Mouse (Mus musculus) stomach, embryonic 16.5 days (tissue): ENCODE results near the gene Dnm3. TPM values are rescaled to one million over a fixed set of nuclear protein-coding genes. Genes with fewer than 3 reads are reported as not detected.

ENCODE experiments used
- ATAC-seq: fragments of 200-750 bp; cut with Nextera tagmentation; 2 replicates; pipeline ENCODE4 v1.8.0; 2017; ENCODE audit warnings: moderate number of reproducible peaks, moderate TSS enrichment; ENCODE audit not compliant: insufficient read depth, low FRiP score
- H3K27ac ChIP-seq: fragments of 300-500 bp; sonication (generic); 2 replicates; pipeline ENCODE4 v1.5.1; 2014; ENCODE audit warnings: low read length
- H3K27me3 ChIP-seq: fragments of 300-500 bp; sonication (generic); 2 replicates; pipeline ENCODE4 v1.6.1; 2014; ENCODE audit warnings: low read length, control low read depth, mixed read lengths; ENCODE audit not compliant: control insufficient read depth, insufficient read depth
- H3K36me3 ChIP-seq: fragments of 300-500 bp; sonication (generic); 2 replicates; pipeline ENCODE4 v1.6.1; 2014; ENCODE audit warnings: low read length; ENCODE audit not compliant: control insufficient read depth, insufficient read depth
- H3K4me1 ChIP-seq: fragments of 300-500 bp; sonication (generic); 2 replicates; pipeline ENCODE4 v1.6.1; 2014; ENCODE audit warnings: low read length, control low read depth, mixed read lengths; ENCODE audit not compliant: control insufficient read depth, insufficient read depth
- H3K4me2 ChIP-seq: fragments of 300-500 bp; sonication (generic); 2 replicates; pipeline ENCODE4 v1.6.1; 2014; ENCODE audit warnings: low read depth, low read length, mixed read lengths
- H3K4me3 ChIP-seq: fragments of 300-500 bp; sonication (generic); replicated peaks from 2 replicates; pipeline ENCODE4 v1.5.1; 2014; ENCODE audit warnings: mild to moderate bottlenecking, low read length
- H3K9ac ChIP-seq: fragments of 300-500 bp; sonication (generic); 2 replicates; pipeline ENCODE4 v1.6.1; 2014; ENCODE audit warnings: low read length
- H3K9me3 ChIP-seq: fragments of 300-500 bp; sonication (generic); replicated peaks from 2 replicates; pipeline ENCODE4 v1.6.1; 2016; ENCODE audit warnings: low read length, control low read depth; ENCODE audit not compliant: control insufficient read depth
- WGBS: fragments of 180-500 bp; shearing (Covaris S2); extraction: QIAGEN DNeasy Blood & Tissue Kit; methylation state at CpG from one replicate; pipeline ENCODE4 v1.1.7; 2014; 5-methylcytosine and 5-hydroxymethylcytosine counted together
- polyA plus RNA-seq: library from polyadenylated mRNA; unstranded; fragments of >200 nt; fragmentation: Nextera tagmentation; extraction: Ambion mirVana; gene quantifications from 2 replicates; pipeline ENCODE4 v1.2.1, GENCODE M21; 2015

Gene Dnm3
- polyA plus RNA-seq, 1 experiment from 2014 or later, result 6.4 TPM

DNA sequence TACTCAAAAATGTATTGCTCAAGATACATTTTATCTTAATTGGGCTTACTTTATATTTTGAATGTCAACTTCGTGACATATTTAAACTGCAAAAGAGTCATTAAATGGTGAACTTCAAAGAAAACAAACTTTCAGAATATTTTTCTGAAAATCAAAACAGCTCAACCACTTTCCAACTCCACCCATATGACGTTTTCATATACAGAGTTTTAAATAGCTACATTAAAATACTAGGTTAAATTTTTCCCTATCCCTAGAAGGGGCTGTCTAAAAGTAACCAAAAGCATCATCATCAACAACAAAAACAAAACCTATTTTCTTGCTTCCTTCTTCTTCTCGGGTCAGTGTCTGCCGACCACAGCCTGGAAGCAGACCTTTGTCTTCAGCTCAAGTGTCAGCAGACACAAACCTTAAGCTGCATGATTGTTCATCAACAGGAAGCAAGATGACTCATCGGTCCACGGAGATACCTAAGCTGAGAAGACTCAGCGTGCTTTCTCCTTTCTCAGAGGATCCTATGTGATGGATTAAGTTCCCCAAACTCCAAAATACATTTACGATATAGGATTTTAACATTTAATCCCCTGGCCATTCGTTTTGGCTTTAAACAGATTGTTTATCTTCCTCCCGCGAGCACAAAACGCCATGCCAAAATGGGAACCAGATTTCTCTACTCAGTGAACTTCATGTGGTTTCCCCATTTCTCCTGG is 270.7 kb downstream of the Dnm3 start:
- WGBS, result 25% methylated on average over 12 of the region's 12 CpGs
- ATAC-seq, result peak; percentile 54; the same call in 1 of the 2 replicates
- Histone ChIP-seq H3K4me1 (peaks cover 13% of the 10 kb centered on the region; the same call in 1 of the 2 replicates), H3K4me3 (peak overlapping the region; percentile 7; the same call in 1 of the 2 replicates), H3K4me2 (peak overlapping the region; percentile 41), H3K36me3 (no peaks in the 10 kb centered on the region), H3K27ac (peak overlapping the region; percentile 84), H3K9me3 (no peaks in the 10 kb centered on the region), H3K27me3 (no peaks in the 10 kb centered on the region), H3K9ac (no peak overlapping the region)

DNA sequence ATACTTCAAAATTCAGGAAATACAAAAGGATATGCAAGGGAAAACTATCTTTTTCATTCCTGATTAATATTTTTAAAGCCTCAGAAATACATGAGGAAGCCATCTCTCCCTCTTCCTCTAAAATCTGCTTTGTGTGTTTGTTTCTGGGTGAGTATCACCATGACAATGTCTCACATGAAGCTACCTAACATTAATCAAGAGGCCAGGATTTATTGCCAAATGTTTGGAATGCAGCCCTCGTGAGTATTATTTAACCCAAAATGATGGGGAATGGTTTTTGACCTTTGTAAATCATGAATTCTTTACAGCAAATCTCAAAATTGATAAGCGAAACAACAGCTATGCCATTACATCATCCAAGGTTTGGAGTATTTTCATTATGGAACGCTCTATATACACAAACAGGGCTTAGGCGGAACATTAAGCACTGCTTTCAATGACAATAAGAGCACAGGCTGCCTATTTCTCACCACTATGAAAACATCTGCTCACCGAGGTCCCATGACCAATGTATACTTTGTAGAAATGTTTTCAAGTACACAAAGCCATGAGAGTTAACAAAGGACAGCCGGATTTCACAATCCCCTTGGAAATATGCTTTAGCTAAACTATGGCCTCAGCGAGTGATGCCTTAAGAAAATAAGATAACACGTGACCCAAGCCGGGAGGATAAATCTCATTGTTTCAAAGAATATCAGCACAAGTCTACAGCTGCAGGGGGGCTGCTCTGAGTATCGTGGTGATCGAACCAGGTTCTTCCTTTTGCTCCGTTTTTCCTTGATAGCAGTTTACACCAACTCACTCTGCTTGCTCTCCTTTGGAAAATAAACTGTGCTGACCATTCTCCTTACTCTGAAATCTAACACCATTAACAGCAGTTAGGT is 275.1 kb downstream of the Dnm3 start:
- Histone ChIP-seq H3K36me3 (no peaks in the 10 kb centered on the region), H3K27ac (peak overlapping the region; percentile 76), H3K4me3 (no peak overlapping the region), H3K9me3 (no peaks in the 10 kb centered on the region), H3K27me3 (no peaks in the 10 kb centered on the region), H3K4me2 (peak overlapping the region; percentile 28), H3K9ac (no peak overlapping the region), H3K4me1 (0 out of 2 replicates have a peak, but pooled peaks cover 5% of the 10 kb centered on the region)
- 21% methylated on average over 12 of the region's 12 CpGs for WGBS
- ATAC-seq, result peak; percentile 78

DNA sequence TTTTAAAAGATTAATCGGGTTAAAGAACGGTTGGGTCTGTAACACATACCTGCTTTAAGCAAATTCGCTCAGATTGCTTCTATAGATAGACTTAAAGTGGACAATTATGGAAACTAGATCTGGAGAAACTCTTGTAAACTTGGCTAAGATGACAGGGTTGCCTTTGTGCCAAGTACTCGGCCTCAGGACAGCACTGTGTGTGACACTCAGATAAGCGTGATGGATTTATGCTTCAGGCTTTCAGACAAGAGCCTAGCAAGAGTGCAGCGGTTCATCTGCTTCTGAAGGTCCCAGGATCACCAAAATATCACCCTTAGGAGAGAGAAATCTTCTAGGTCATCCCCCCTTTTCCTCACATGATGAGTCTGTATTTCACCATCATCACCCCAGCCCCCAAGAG is 277.4 kb downstream of the Dnm3 start:
- 61% methylated on average over 6 of the region's 6 CpGs for WGBS
- Histone ChIP-seq H3K9ac (no peak overlapping the region), H3K4me2 (no peak overlapping the region), H3K27ac (no peak overlapping the region), H3K9me3 (no peaks in the 10 kb centered on the region), H3K36me3 (no peaks in the 10 kb centered on the region), H3K27me3 (no peaks in the 10 kb centered on the region), H3K4me3 (no peak overlapping the region), H3K4me1 (peaks cover 8% of the 10 kb centered on the region; the same call in 1 of the 2 replicates)
- no peak for ATAC-seq

DNA sequence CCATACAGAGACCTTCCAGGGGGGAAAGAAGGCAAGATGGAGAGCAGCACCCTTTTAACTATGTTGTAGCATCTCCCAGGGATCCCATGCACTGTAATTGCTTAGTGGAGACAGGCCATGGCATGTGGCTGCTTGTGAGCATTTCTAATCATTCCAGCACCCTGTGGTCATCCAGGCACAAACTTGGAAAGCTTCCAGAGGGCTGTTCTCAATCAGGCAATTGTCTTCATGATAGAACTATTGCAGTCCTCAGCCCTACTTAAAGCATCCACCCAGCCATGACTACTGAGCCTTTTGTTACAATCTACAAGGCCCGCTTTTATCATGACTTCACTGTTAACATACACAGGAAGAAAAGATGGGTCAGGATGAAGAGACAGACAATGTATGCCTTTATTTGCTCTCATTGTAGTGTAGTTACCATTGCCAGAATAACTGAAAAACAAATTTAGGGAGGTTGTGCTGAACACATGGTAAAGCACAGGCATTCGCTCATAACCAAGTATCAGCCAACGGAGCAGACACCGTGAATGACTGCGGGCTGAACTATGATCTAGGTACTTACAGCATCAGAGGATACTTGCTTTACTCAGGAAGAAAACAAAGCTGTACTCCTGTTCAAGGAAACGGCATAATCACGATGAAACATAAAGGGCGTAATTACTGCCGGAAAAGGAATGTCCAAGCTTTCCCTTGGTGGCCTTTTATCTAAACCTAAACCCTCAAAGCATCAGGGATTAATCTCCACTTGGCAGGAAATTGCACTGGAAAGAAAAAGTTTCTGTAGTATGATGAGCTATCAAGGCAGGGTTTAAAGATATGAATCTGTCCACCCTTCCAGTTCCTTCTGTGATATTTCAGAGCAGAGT is 280.8 kb downstream of the Dnm3 start:
- Histone ChIP-seq H3K4me2 (no peak overlapping the region), H3K4me3 (no peak overlapping the region), H3K9me3 (no peaks in the 10 kb centered on the region), H3K27me3 (no peaks in the 10 kb centered on the region), H3K36me3 (no peaks in the 10 kb centered on the region), H3K4me1 (peaks cover 3% of the 10 kb centered on the region; the same call in 1 of the 2 replicates), H3K9ac (no peak overlapping the region), H3K27ac (no peak overlapping the region)
- 77% methylated on average over 9 of the region's 9 CpGs for WGBS
- ATAC-seq, result no peak

DNA sequence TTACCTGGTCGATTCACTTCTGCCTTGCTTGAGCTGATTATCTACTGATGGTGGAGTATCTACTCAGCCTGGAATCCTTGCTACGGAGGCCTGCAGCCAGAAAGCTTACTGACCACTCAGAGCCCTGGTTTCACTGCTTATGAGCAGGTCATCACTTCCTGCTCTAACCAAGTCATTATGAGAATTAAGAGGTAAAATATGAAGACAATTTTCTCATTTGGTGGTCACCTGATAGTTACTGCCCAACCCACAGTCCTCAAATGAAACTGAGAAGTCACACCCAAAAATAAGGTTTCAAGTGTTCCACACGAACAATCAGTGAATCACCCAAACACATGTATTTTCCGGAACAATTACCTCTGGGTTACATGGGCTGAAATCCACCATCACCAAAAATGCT is 289.1 kb downstream of the Dnm3 start:
- no peaks in the 10 kb centered on the region for H3K9me3 ChIP-seq
- H3K4me2 ChIP-seq, result no peak overlapping the region
- no peak for ATAC-seq
- no peaks in the 10 kb centered on the region for H3K27me3 ChIP-seq
- H3K9ac ChIP-seq, result no peak overlapping the region
- 87% methylated on average over 4 of the region's 4 CpGs for WGBS
- H3K36me3 ChIP-seq, result no peaks in the 10 kb centered on the region
- no peak overlapping the region for H3K4me3 ChIP-seq
- no peak overlapping the region for H3K27ac ChIP-seq
- H3K4me1 ChIP-seq, result peaks cover 23% of the 10 kb centered on the region

DNA sequence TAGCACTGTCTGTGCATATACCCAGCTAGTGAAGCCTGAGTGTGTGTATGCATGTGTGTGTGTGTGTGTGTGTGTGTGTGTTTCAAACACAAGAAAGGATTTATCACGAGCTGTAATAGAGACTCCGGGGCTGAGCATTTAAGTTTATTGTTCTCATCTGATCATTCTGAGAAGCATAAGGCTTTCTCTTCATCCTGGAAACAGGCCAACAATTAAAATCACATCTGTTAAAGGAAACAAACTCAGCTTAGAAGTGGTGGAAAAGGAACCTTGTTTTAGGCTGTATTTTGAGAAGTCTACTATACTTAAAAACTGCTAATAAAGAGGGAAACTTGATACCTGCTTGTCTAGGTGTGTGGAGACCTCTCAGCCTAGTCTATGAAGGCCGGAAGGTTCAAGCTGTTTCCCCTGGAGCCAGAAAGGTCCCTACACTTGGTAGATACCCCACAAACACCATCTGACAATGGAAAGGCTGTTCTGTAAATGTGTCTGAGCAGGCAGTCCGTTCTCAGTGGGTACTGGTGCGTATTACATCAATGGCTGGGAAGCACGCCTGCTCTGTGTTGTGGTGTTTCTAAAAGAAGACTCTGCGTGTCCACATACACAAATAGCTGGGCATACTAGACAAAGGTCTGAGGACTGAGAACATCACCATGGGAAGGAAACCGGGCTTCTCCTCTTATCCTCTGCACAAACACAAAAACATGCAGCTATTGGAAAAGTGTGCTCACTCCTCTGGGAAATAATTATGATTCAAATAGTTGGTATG is 290.3 kb downstream of the Dnm3 start:
- Histone ChIP-seq H3K27ac (peak overlapping the region; percentile 94), H3K9me3 (no peaks in the 10 kb centered on the region), H3K27me3 (no peaks in the 10 kb centered on the region), H3K9ac (0 out of 2 replicates have a peak overlapping the region, but pooled peaks have one; percentile 23), H3K4me3 (no peak overlapping the region), H3K36me3 (no peaks in the 10 kb centered on the region), H3K4me1 (peaks cover 28% of the 10 kb centered on the region), H3K4me2 (peak overlapping the region; percentile 7)
- WGBS, result 36% methylated on average over 8 of the region's 8 CpGs
- peak; percentile 65 for ATAC-seq

DNA sequence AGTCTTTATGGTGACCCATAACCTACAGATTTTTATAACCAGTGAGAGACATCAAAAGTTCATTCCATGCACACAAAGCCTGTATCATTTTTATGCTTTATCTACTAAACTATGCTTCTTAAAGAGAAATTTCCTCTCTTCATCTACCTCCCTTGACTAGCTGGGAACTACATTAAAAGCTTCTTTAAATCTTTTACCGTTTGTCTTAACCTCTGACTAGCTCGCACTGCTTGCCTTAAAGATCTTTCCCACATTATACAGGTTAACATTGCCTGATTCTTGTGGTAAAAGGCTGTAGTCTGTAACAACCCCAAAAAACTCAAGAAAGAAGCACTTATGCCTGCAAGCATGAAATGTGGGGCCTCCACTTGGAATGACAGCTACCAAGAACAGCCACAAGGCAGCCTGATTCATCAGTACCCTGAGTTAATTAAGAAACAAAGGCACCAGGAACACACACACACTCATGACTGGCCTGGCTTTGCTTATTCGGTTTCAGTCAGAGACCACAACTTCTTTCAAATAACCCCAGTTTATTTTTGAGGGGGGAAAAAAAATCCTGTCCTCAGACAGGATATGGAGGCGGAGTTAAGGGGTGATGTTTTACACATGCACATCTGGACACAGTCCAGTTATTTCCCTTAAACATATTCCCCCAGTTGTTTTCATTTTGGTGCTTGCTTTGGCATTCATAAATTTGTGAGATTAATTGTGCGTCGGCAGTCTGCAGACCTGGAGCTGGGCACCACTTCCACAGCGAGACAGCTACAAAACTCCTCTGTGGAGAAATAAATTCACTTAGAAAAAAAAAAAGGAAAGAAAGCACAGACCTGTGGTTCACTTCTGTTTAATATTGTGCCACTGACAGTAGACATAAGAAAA is 291.1 kb downstream of the Dnm3 start:
- 28% methylated on average over 7 of the region's 7 CpGs for WGBS
- peak overlapping the region; percentile 33 for H3K9ac ChIP-seq

More for the DNA sequence above, 291.1 kb downstream of the Dnm3 start:
- H3K4me3 ChIP-seq, result no peak overlapping the region
- H3K27me3 ChIP-seq, result no peaks in the 10 kb centered on the region
- peaks cover 28% of the 10 kb centered on the region for H3K4me1 ChIP-seq
- no peaks in the 10 kb centered on the region for H3K36me3 ChIP-seq
- peak overlapping the region; percentile 94 for H3K27ac ChIP-seq
- peak; percentile 52; the same call in 1 of the 2 replicates for ATAC-seq
- H3K4me2 ChIP-seq, result peak overlapping the region; percentile 7
- H3K9me3 ChIP-seq, result no peaks in the 10 kb centered on the region
